Mouse (Mus musculus): ENCODE measurements around the gene Prss3.
"Not testable (repeated sequence)": the region's sequence is repeated elsewhere in the genome, so short reads cannot be mapped to it uniquely, and the experiment has no call there.

DNA sequence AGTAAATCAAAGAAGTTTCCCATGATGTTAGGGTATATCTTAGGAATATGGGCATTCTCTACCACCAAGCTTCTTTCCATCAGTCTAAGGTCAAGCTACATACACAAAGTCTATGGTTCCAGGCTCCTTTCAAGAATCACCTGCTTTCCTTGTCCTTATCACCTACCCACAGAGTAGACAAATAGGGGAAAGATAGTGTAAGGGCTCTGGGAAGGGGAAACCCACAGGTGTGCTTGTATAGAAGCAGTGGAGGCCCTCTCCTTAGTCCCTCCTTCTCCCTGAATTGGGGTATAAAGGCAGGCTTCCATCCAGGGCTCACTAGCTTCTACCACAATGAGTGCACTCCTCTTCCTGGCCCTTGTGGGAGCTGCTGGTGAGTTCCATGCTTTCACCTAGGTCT is 14.6 kb upstream of the Prss3 start, which contains the start of gene Gm5771:
- TF ChIP-seq CTCF, POLR2A (IDR thresholded peaks at IDR 0.05; ENCODE audit: extremely low read depth, insufficient read depth, low read length): not testable (repeated sequence)
